Mouse (Mus musculus): ENCODE measurements around the gene Zdhhc25. TPM values are rescaled to one million over a fixed set of nuclear protein-coding genes. Genes with fewer than 3 reads are reported as not detected.

Gene Zdhhc25
- polyA plus RNA-seq, 1 experiment from 2014 or later = not detected

- no peak overlapping the region for H3K4me3 ChIP-seq (ENCODE audit: low read length)
- WGBS = 84% methylated on average over 3 of the region's 3 CpGs
- H3K4me1 ChIP-seq (ENCODE audit: control insufficient read depth, insufficient read depth, low read length) = no peaks in the 10 kb centered on the region
- H3K36me3 ChIP-seq (ENCODE audit: control insufficient read depth, insufficient read depth) = no peaks in the 10 kb centered on the region
- H3K27me3 ChIP-seq (ENCODE audit: control insufficient read depth, insufficient read depth, low read length) = no peaks in the 10 kb centered on the region
- no peak for ATAC-seq (replicated peaks; ENCODE audit: extremely low read depth, insufficient read depth, low FRiP score)
- H3K4me2 ChIP-seq (ENCODE audit: low read depth, low read length) = no peak overlapping the region
- H3K27ac ChIP-seq (ENCODE audit: low read length) = no peak overlapping the region
- H3K9ac ChIP-seq (ENCODE audit: low read length) = no peak overlapping the region
- no peaks in the 10 kb centered on the region for H3K9me3 ChIP-seq (replicated peaks; ENCODE audit: control insufficient read depth, low read length)
Measured at GRCm38 (mm10) chr15:88602496-88602895, 2.4 kb downstream of the Zdhhc25 start.

GRCm38 (mm10) chr15:88603091-88603732, 3.1 kb downstream of the Zdhhc25 start:
- 68% methylated on average over 9 of the region's 9 CpGs for WGBS
- no peak for ATAC-seq (replicated peaks; ENCODE audit: extremely low read depth, insufficient read depth, low FRiP score)

GRCm38 (mm10) chr15:88603733-88604119, 3.6 kb downstream of the Zdhhc25 start:
- ATAC-seq (replicated peaks; ENCODE audit: extremely low read depth, insufficient read depth, low FRiP score) = no peak
- 68% methylated on average over 1 of the region's 1 CpGs for WGBS
- no peak overlapping the region for H3K27ac ChIP-seq (ENCODE audit: low read length)
- no peaks in the 10 kb centered on the region for H3K9me3 ChIP-seq (replicated peaks; ENCODE audit: control insufficient read depth, low read length)
- H3K4me2 ChIP-seq (ENCODE audit: low read depth, low read length) = no peak overlapping the region
- H3K36me3 ChIP-seq (ENCODE audit: control insufficient read depth, insufficient read depth) = no peaks in the 10 kb centered on the region
- H3K9ac ChIP-seq (ENCODE audit: low read length) = no peak overlapping the region
- H3K27me3 ChIP-seq (ENCODE audit: control insufficient read depth, insufficient read depth, low read length) = no peaks in the 10 kb centered on the region
- no peaks in the 10 kb centered on the region for H3K4me1 ChIP-seq (ENCODE audit: control insufficient read depth, insufficient read depth, low read length)
- no peak overlapping the region for H3K4me3 ChIP-seq (ENCODE audit: low read length)

More at GRCm38 (mm10) chr15:88603091-88603732, 3.1 kb downstream of the Zdhhc25 start:
- Histone ChIP-seq H3K27ac (ENCODE audit: low read length) (no peak overlapping the region), H3K4me3 (ENCODE audit: low read length) (no peak overlapping the region), H3K4me1 (ENCODE audit: control insufficient read depth, insufficient read depth, low read length) (no peaks in the 10 kb centered on the region), H3K9me3 (replicated peaks; ENCODE audit: control insufficient read depth, low read length) (no peaks in the 10 kb centered on the region), H3K4me2 (ENCODE audit: low read depth, low read length) (no peak overlapping the region), H3K9ac (ENCODE audit: low read length) (no peak overlapping the region), H3K27me3 (ENCODE audit: control insufficient read depth, insufficient read depth, low read length) (no peaks in the 10 kb centered on the region), H3K36me3 (ENCODE audit: control insufficient read depth, insufficient read depth) (no peaks in the 10 kb centered on the region)

GRCm38 (mm10) chr15:88604669-88605414, 4.7 kb downstream of the Zdhhc25 start:
- Histone ChIP-seq H3K4me3 (ENCODE audit: low read length) (no peak overlapping the region), H3K27me3 (ENCODE audit: control insufficient read depth, insufficient read depth, low read length) (no peaks in the 10 kb centered on the region), H3K36me3 (ENCODE audit: control insufficient read depth, insufficient read depth) (no peaks in the 10 kb centered on the region), H3K9ac (ENCODE audit: low read length) (no peak overlapping the region), H3K9me3 (replicated peaks; ENCODE audit: control insufficient read depth, low read length) (no peaks in the 10 kb centered on the region), H3K4me1 (ENCODE audit: control insufficient read depth, insufficient read depth, low read length) (no peaks in the 10 kb centered on the region), H3K27ac (ENCODE audit: low read length) (no peak overlapping the region), H3K4me2 (ENCODE audit: low read depth, low read length) (no peak overlapping the region)
- ATAC-seq (replicated peaks; ENCODE audit: extremely low read depth, insufficient read depth, low FRiP score) = no peak
- 79% methylated on average over 17 of the region's 17 CpGs for WGBS

GRCm38 (mm10) chr15:88605415-88605785, 5.3 kb downstream of the Zdhhc25 start:
- Histone ChIP-seq H3K4me3 (ENCODE audit: low read length) (no peak overlapping the region), H3K36me3 (ENCODE audit: control insufficient read depth, insufficient read depth) (no peaks in the 10 kb centered on the region), H3K27me3 (ENCODE audit: control insufficient read depth, insufficient read depth, low read length) (no peaks in the 10 kb centered on the region), H3K4me1 (ENCODE audit: control insufficient read depth, insufficient read depth, low read length) (no peaks in the 10 kb centered on the region), H3K4me2 (ENCODE audit: low read depth, low read length) (no peak overlapping the region), H3K9me3 (replicated peaks; ENCODE audit: control insufficient read depth, low read length) (no peaks in the 10 kb centered on the region), H3K9ac (ENCODE audit: low read length) (no peak overlapping the region), H3K27ac (ENCODE audit: low read length) (no peak overlapping the region)
- no peak for ATAC-seq (replicated peaks; ENCODE audit: extremely low read depth, insufficient read depth, low FRiP score)
- WGBS = 81% methylated on average over 5 of the region's 5 CpGs

- Histone ChIP-seq H3K9ac (ENCODE audit: low read length) (no peak overlapping the region), H3K27ac (ENCODE audit: low read length) (no peak overlapping the region), H3K4me2 (ENCODE audit: low read depth, low read length) (no peak overlapping the region), H3K4me3 (ENCODE audit: low read length) (no peak overlapping the region), H3K4me1 (ENCODE audit: control insufficient read depth, insufficient read depth, low read length) (no peaks in the 10 kb centered on the region), H3K9me3 (replicated peaks; ENCODE audit: control insufficient read depth, low read length) (no peaks in the 10 kb centered on the region), H3K27me3 (ENCODE audit: control insufficient read depth, insufficient read depth, low read length) (no peaks in the 10 kb centered on the region), H3K36me3 (ENCODE audit: control insufficient read depth, insufficient read depth) (no peaks in the 10 kb centered on the region)
- ATAC-seq (replicated peaks; ENCODE audit: extremely low read depth, insufficient read depth, low FRiP score) = no peak
- WGBS = 58% methylated on average over 16 of the region's 16 CpGs
Measured at GRCm38 (mm10) chr15:88617125-88617524, 17.0 kb downstream of the Zdhhc25 start.

GRCm38 (mm10) chr15:88618008-88618773, 18.1 kb downstream of the Zdhhc25 start:
- Histone ChIP-seq H3K9ac (ENCODE audit: low read length) (no peak overlapping the region), H3K4me2 (ENCODE audit: low read depth, low read length) (no peak overlapping the region), H3K9me3 (replicated peaks; ENCODE audit: control insufficient read depth, low read length) (no peaks in the 10 kb centered on the region), H3K27me3 (ENCODE audit: control insufficient read depth, insufficient read depth, low read length) (no peaks in the 10 kb centered on the region), H3K4me3 (ENCODE audit: low read length) (no peak overlapping the region), H3K27ac (ENCODE audit: low read length) (no peak overlapping the region), H3K36me3 (ENCODE audit: control insufficient read depth, insufficient read depth) (no peaks in the 10 kb centered on the region), H3K4me1 (ENCODE audit: control insufficient read depth, insufficient read depth, low read length) (no peaks in the 10 kb centered on the region)
- ATAC-seq (replicated peaks; ENCODE audit: extremely low read depth, insufficient read depth, low FRiP score) = no peak
- 69% methylated on average over 17 of the region's 17 CpGs for WGBS

- 73% methylated on average over 2 of the region's 2 CpGs for WGBS
- no peak overlapping the region for H3K4me3 ChIP-seq (ENCODE audit: low read length)
- H3K9ac ChIP-seq (ENCODE audit: low read length) = no peak overlapping the region
- H3K27me3 ChIP-seq (ENCODE audit: control insufficient read depth, insufficient read depth, low read length) = no peaks in the 10 kb centered on the region
- no peaks in the 10 kb centered on the region for H3K36me3 ChIP-seq (ENCODE audit: control insufficient read depth, insufficient read depth)
- no peak overlapping the region for H3K27ac ChIP-seq (ENCODE audit: low read length)
- no peaks in the 10 kb centered on the region for H3K4me1 ChIP-seq (ENCODE audit: control insufficient read depth, insufficient read depth, low read length)
- no peak for ATAC-seq (replicated peaks; ENCODE audit: extremely low read depth, insufficient read depth, low FRiP score)
- no peak overlapping the region for H3K4me2 ChIP-seq (ENCODE audit: low read depth, low read length)
- H3K9me3 ChIP-seq (replicated peaks; ENCODE audit: control insufficient read depth, low read length) = no peaks in the 10 kb centered on the region
Measured at GRCm38 (mm10) chr15:88620017-88620416, 19.9 kb downstream of the Zdhhc25 start.

- no peak overlapping the region for H3K4me2 ChIP-seq (ENCODE audit: low read depth, low read length)
- H3K27ac ChIP-seq (ENCODE audit: low read length) = no peak overlapping the region
- no peak overlapping the region for H3K4me3 ChIP-seq (ENCODE audit: low read length)
- no peaks in the 10 kb centered on the region for H3K36me3 ChIP-seq (ENCODE audit: control insufficient read depth, insufficient read depth)
- H3K9ac ChIP-seq (ENCODE audit: low read length) = no peak overlapping the region
- H3K9me3 ChIP-seq (replicated peaks; ENCODE audit: control insufficient read depth, low read length) = no peaks in the 10 kb centered on the region
- 77% methylated on average over 2 of the region's 2 CpGs for WGBS
- H3K4me1 ChIP-seq (ENCODE audit: control insufficient read depth, insufficient read depth, low read length) = no peaks in the 10 kb centered on the region
- ATAC-seq (replicated peaks; ENCODE audit: extremely low read depth, insufficient read depth, low FRiP score) = no peak
- H3K27me3 ChIP-seq (ENCODE audit: control insufficient read depth, insufficient read depth, low read length) = no peaks in the 10 kb centered on the region
Measured at GRCm38 (mm10) chr15:88623891-88624290, 23.8 kb downstream of the Zdhhc25 start.

All from heart, embryonic 16.5 days (tissue).